Mouse (Mus musculus): Measurements from ENCODE around the gene Sh3bp5l. TPM values are rescaled to one million over a fixed set of nuclear protein-coding genes. Genes with fewer than 3 reads are reported as not detected.

Gene Sh3bp5l
- polyA plus RNA-seq (2012; rRNA removed) = 7.4 and 8.4 TPM in 2 replicates

GRCm38 (mm10) chr11:58330276-58331148 lies at the start of gene Sh3bp5l, which contains the start of gene Zfp672:
Sh3bp5l (plus strand) TSS chr11:58330724.
Zfp672 (minus strand) TSS chr11:58330339.

GRCm38 (mm10) chr11:58306860-58307308 lies 23.6 kb upstream of the Sh3bp5l start, which contains the start of gene Zfp692:
Zfp692 (plus strand) TSS chr11:58307069.

GRCm38 (mm10) chr11:58378763-58379278 lies 48.3 kb downstream of the Sh3bp5l start, which contains the start of gene Lypd8:
Lypd8 (plus strand) TSS chr11:58379043.

Other genes with a start within 250 kb of the Sh3bp5l start
- gene Gm12248, start 237.6 kb upstream of the Sh3bp5l start, polyA plus RNA-seq (2012; rRNA removed) = not detected in 2 replicates
- 28.6 and 29.8 TPM in 2 replicates for gene Cnot8, start 226.6 kb upstream of the Sh3bp5l start, polyA plus RNA-seq (2012; rRNA removed)
- 3.7 and 4.3 TPM in 2 replicates for gene Gemin5, start 162.2 kb upstream of the Sh3bp5l start, polyA plus RNA-seq (2012; rRNA removed)
- 64.9 and 66.3 TPM in 2 replicates for gene Mrpl22, start 159.1 kb upstream of the Sh3bp5l start, polyA plus RNA-seq (2012; rRNA removed)
- gene Igtp, start 131.2 kb upstream of the Sh3bp5l start, polyA plus RNA-seq (2012; rRNA removed) = 43.5 and 49.2 TPM in 2 replicates
- gene Irgm2, start 131.1 kb upstream of the Sh3bp5l start, polyA plus RNA-seq (2012; rRNA removed) = 19.0 and 22.2 TPM in 2 replicates
- gene 4930438A08Rik, start 55.9 kb upstream of the Sh3bp5l start, polyA plus RNA-seq (2012; rRNA removed) = 4.8 and 5.6 TPM in 2 replicates
- gene Zfp692, start 23.7 kb upstream of the Sh3bp5l start, polyA plus RNA-seq (2012; rRNA removed) = 11.8 and 14.3 TPM in 2 replicates
- gene Zfp672, start 385 bp upstream of the Sh3bp5l start, polyA plus RNA-seq (2012; rRNA removed) = 16.4 and 17.9 TPM in 2 replicates
- 0.41 and 0.99 TPM in 2 replicates for gene Lypd8, start 48.3 kb downstream of the Sh3bp5l start, polyA plus RNA-seq (2012; rRNA removed)
- gene 1810065E05Rik, start 90.4 kb downstream of the Sh3bp5l start, polyA plus RNA-seq (2012; rRNA removed) = not detected in 2 replicates
- gene Gm12253, start 101.8 kb downstream of the Sh3bp5l start, polyA plus RNA-seq (2012; rRNA removed) = not detected in 2 replicates
- not detected in 2 replicates for gene Lypd9, start 122.2 kb downstream of the Sh3bp5l start, polyA plus RNA-seq (2012; rRNA removed)
- not detected in 2 replicates for gene Olfr30, start 131.5 kb downstream of the Sh3bp5l start, polyA plus RNA-seq (2012; rRNA removed)
- gene Olfr332, start 161.8 kb downstream of the Sh3bp5l start, polyA plus RNA-seq (2012; rRNA removed) = not detected in 2 replicates
- gene Olfr331, start 171.8 kb downstream of the Sh3bp5l start, polyA plus RNA-seq (2012; rRNA removed) = not detected in 2 replicates
- gene Olfr330, start 204.1 kb downstream of the Sh3bp5l start, polyA plus RNA-seq (2012; rRNA removed) = not detected in 2 replicates
- not detected in 2 replicates for gene Olfr329-ps, start 215.7 kb downstream of the Sh3bp5l start, polyA plus RNA-seq (2012; rRNA removed)
- gene Olfr328, start 224.9 kb downstream of the Sh3bp5l start, polyA plus RNA-seq (2012; rRNA removed) = not detected in 2 replicates
- gene Olfr224, start 239.8 kb downstream of the Sh3bp5l start, polyA plus RNA-seq (2012; rRNA removed) = not detected in 2 replicates
- gene Olfr325, start 247.0 kb downstream of the Sh3bp5l start, polyA plus RNA-seq (2012; rRNA removed) = not detected in 2 replicates